In the genomic region with DNA sequence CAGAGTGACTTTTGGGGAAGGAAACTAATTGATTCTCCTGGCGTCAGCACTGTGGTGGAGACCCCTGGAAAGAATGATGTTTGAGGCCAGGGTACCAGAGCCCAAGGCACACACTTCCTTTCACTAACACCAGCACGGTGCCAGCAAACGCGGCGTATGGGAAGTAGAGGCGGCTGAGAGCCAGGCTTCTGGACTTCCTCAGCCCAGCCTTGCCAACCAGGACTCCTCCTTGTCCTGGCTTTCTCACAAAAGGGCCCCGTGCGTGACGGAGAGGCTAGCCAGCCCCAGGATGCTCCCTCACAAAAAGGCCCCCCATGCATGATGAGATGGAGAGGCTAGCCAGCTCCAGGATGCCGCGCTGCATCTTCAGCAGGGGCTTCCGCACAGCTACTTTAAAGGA, we compare ENCODE assay signal across 11 mouse cellular contexts.
DNase-seq lines count a peak whose midpoint lies in the region; ATAC-seq and TF ChIP-seq lines count a peak whose summit lies in the region.
"Had no signal": no experiment of that assay in that cellular context is flagged by ENCODE, and none has a peak within 500 bp of the region (broad histone marks: within the 10 kb centered on the region; RNA-seq: fewer than 3 reads in every experiment).

No protein-coding gene starts in this region.

- H3K36me3 ChIP-seq in heart, embryonic 12.5 days, result no peaks in the 10 kb centered on the region
- no peaks in the 10 kb centered on the region for H3K36me3 ChIP-seq in neural tube, embryonic 13.5 days
- no peaks in the 10 kb centered on the region for H3K36me3 ChIP-seq in midbrain, postnatal 0 days (ENCODE audit: insufficient read depth, low read length)
- H3K36me3 ChIP-seq: liver, embryonic 13.5 days had no signal

- peak; percentile 91 for DNase-seq in heart, adult 11 months
- no peak for DNase-seq in neural tube, embryonic 10.5 days (ENCODE audit: extremely low spot score, low spot score)
- DNase-seq in cerebellum, postnatal 36 days, result peak; percentile 56 to 61
- DNase-seq in midbrain, postnatal 0 days (ENCODE audit: low spot score), result peak; percentile 79
- DNase-seq in yolk sac, embryonic 10.5 days (ENCODE audit: low spot score), result no peak
- DNase-seq in kidney, postnatal 14 days, result no peak
- DNase-seq: adrenal gland, adult 2 months; liver, embryonic 13.5 days; thymus, postnatal 4 days had no signal

- peaks cover 8% of the 10 kb centered on the region for H3K4me1 ChIP-seq in heart, embryonic 12.5 days (replicated peaks)
- peaks cover 22% of the 10 kb centered on the region for H3K4me1 ChIP-seq in neural tube, embryonic 13.5 days (replicated peaks)
- no peaks in the 10 kb centered on the region for H3K4me1 ChIP-seq in midbrain, postnatal 0 days (ENCODE audit: insufficient read depth, low read length)
- H3K4me1 ChIP-seq: liver, embryonic 13.5 days had no signal

- H3K27me3 ChIP-seq in heart, embryonic 12.5 days (replicated peaks), result no peaks in the 10 kb centered on the region; the same call in 1 of the 2 replicates
- no peaks in the 10 kb centered on the region; the same call in 1 of the 2 replicates for H3K27me3 ChIP-seq in neural tube, embryonic 13.5 days
- no peaks in the 10 kb centered on the region for H3K27me3 ChIP-seq in midbrain, postnatal 0 days (ENCODE audit: insufficient read depth, low read length)

- 0 out of 2 replicates have a peak, but pooled peaks cover 2% of the 10 kb centered on the region for H3K9me3 ChIP-seq in heart, embryonic 12.5 days (replicated peaks)
- no peaks in the 10 kb centered on the region for H3K9me3 ChIP-seq in neural tube, embryonic 13.5 days
- H3K9me3 ChIP-seq in midbrain, postnatal 0 days (ENCODE audit: low read length), result no peaks in the 10 kb centered on the region
- H3K9me3 ChIP-seq: liver, embryonic 13.5 days had no signal

- no peak overlapping the region for H3K4me3 ChIP-seq in heart, embryonic 12.5 days
- H3K4me3 ChIP-seq in neural tube, embryonic 13.5 days, result no peak overlapping the region
- H3K4me3 ChIP-seq in midbrain, postnatal 0 days (ENCODE audit: low read depth, low read length), result no peak overlapping the region
- H3K4me3 ChIP-seq: liver, embryonic 13.5 days had no signal

- 57% methylated on average over 12 of the region's 12 CpGs for WGBS in heart, embryonic 12.5 days
- WGBS in neural tube, embryonic 13.5 days, result 63% methylated on average over 12 of the region's 12 CpGs
- WGBS in midbrain, postnatal 0 days, result 59% methylated on average over 12 of the region's 12 CpGs

- TF ChIP-seq CTCF in midbrain, postnatal 0 days (IDR thresholded peaks at IDR 0.05), result no peak

- no peak overlapping the region for H3K4me2 ChIP-seq in heart, embryonic 12.5 days
- H3K4me2 ChIP-seq in neural tube, embryonic 13.5 days, result no peak overlapping the region
- no peak overlapping the region for H3K4me2 ChIP-seq in midbrain, postnatal 0 days (ENCODE audit: low read depth, low read length, poor library complexity, severe bottlenecking)
- H3K4me2 ChIP-seq: liver, embryonic 13.5 days had no signal

- no peak overlapping the region for H3K27ac ChIP-seq in heart, embryonic 12.5 days (ENCODE audit: poor library complexity, severe bottlenecking)
- no peak overlapping the region for H3K27ac ChIP-seq in neural tube, embryonic 13.5 days (replicated peaks)
- H3K27ac ChIP-seq in midbrain, postnatal 0 days (ENCODE audit: low read depth, low read length), result no peak overlapping the region
- H3K27ac ChIP-seq: liver, embryonic 13.5 days had no signal

- no peak overlapping the region for H3K9ac ChIP-seq in heart, embryonic 12.5 days
- no peak overlapping the region for H3K9ac ChIP-seq in neural tube, embryonic 13.5 days
- no peak overlapping the region for H3K9ac ChIP-seq in midbrain, postnatal 0 days (replicated peaks; ENCODE audit: low read length, poor library complexity, severe bottlenecking)
- H3K9ac ChIP-seq: liver, embryonic 13.5 days had no signal

- ATAC-seq in heart, embryonic 12.5 days (ENCODE audit: insufficient number of reproducible peaks, low FRiP score), result no peak
- ATAC-seq in neural tube, embryonic 13.5 days (ENCODE audit: low read depth), result peak; percentile 37
- 0 out of 2 replicates have a peak, but pooled peaks have one; percentile 47 for ATAC-seq in midbrain, postnatal 0 days (ENCODE audit: low FRiP score)

Comparison
In these comparisons a context has a peak if more than half of its experiments do, and no peak if none do; other contexts are left out.
1. DNase-seq: peak in heart, adult 11 months (single experiment), cerebellum, postnatal 36 days (2 of 2) and midbrain, postnatal 0 days (single experiment); none in neural tube, embryonic 10.5 days (single experiment), yolk sac, embryonic 10.5 days (single experiment) and kidney, postnatal 14 days (single experiment).